Mouse (Mus musculus) T-helper 2 cell (primary cell): ENCODE measurements around the gene Prl8a6.

Experiments
- in situ Hi-C: fragments of 300-600 bp; cut with MboI, MseI; formaldehyde crosslinking; loops from one replicate; pipeline ENCODE4 v1.15.1; 2025; ENCODE audit warnings: high pct_unique_total_duplicates

The Prl8a6 gene

DNA sequence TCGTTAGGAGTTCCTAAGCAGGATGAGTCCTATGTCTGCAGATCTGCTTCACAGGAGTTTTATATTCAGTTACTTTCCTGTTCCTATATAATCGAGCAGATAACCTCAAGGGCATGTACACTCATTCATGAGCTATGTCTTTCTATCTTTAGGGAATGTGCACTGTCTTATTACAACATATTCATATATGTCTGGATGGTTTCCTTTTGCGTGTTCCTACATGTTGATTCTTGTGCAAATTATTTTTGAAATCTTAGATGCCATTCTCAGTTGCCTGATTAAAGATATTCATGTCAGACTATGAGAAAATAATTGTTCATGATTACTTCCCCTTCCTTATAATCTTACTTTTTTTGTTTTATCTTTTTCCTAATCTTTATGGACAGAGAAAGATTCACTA, at the start of gene Prl8a6:
Prl8a6 (minus strand) TSS at position 101 of the 400 bp plus-strand sequence.
- in situ Hi-C loops: no loop called here

DNA sequence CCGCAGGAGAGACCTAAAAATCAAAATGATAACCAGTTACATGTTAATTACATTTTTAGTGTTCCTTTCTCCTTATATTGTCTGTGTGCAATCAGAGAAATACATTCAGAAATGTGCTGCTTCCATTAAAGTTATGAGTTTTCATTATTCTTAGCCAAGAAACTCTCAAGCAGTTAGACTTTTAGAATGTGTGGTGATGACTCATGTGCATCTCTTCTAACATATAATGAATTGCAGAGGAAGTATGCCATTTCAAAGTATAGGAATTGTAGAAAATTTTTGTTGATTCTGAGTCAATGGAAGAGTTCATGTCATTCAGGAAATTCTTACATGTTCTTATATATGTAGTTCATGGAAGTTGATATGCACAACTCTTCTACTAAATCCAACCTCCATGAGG, 5.3 kb downstream of the Prl8a6 start:
- in situ Hi-C loops: no loop called here

GRCm38 (mm10) chr13:27413640-27414039, 24.8 kb downstream of the Prl8a6 start:
- in situ Hi-C loops: loop anchor here (10.0 kb wide), 1 partner anchor 1989 kb away; no protein-coding TSS in a partner anchor

DNA sequence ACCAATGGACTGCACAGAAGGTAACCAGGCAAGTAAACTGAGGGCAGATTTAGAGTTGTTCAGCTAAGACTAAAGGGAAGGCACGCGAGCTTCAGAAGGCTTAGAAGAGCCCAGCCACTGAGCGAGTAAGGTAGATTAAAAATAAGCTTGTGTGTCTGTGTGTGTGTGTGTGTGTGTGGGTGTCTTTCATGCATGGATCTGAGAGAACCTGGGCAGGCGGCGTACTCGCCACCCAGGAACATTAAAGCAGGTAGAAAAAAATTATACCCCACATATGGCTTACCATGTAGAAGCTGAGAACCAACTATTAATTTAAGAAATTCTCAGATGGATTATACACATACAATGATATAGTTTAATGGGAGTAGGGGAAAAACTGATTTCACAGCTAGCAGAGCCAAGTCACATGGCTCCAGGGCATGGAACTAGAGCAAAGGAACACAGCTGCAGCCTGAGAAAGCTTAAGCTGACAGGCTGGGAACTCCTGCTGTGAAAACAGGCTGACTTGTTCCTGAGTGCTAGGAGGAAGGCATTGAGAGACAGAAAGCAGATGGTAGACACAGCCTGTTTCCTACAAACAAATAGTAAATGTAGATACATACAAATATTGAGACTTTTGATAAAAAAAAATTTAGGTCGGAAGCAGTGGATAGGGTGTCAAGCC, 39.3 kb downstream of the Prl8a6 start:
- in situ Hi-C loops: no loop called here

- in situ Hi-C loops: no loop called here
Observed at GRCm38 (mm10) chr13:27390746-27391145, 47.7 kb downstream of the Prl8a6 start, which contains the start of gene Prl2b1. Gene Prl2b1 (minus strand): TSS chr13:27390846.
